Mouse (Mus musculus) ZHBTc4 (cell line): Measurements from ENCODE around the gene Wwox.
A peak's percentile ranks its signal among the peaks of the same experiment; 100 is the strongest.

Source experiments
- DNase-seq: peaks from one replicate; pipeline ENCODE4 v3.0.0-alpha.2; 2011; ENCODE audit warnings: low read depth, low spot score

Wwox gene

DNA sequence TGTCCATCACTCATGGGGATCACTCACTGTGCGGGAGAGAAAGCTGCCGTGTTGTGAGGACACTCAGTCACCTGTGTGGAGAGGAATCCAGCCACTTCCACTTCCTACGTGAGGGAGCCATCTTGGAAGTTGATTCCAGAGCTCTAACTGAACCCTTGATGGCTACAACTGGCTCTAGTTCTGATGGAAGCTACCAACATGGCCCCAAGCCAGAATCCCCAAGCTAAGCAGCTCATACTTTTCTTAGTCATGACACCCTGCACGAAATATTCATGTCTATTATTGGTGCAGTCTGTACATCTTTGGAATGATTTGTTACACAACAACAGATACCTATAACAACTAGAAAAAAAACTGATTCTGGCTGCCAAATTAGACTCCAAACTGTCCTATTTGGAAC lies 523.8 kb downstream of the Wwox start:
- DNase-seq: no peak

DNA sequence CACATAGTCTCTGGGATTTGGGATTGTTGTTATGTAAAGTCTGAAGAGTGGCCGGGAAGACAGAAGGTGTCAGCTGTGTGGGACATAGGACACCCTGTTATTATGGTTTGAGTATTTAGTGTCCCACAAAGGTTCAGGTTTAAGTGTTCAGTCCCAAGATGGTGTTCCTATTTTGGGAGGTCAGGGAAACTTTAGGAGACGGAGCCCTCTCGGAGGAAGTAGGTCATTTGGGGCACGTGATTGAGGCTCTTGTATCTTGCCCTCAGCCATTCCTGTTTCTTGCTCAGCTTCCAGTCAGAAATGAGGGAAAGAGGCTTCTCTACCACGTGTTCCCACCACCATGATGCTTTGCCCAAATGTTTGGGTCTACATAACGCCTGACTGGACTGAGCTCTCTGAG lies 524.8 kb downstream of the Wwox start:
- no peak for DNase-seq

GRCm38 (mm10) chr8:114968842-114969241 lies 529.4 kb downstream of the Wwox start:
- DNase-seq: peak; percentile 29

GRCm38 (mm10) chr8:114971378-114971777 lies 531.9 kb downstream of the Wwox start:
- DNase-seq: peak; percentile 60

- DNase-seq: peak; percentile 38
Measured at GRCm38 (mm10) chr8:114973002-114973461, 533.6 kb downstream of the Wwox start.

- no peak for DNase-seq
Measured at GRCm38 (mm10) chr8:114974336-114974950, 535.0 kb downstream of the Wwox start.

DNA sequence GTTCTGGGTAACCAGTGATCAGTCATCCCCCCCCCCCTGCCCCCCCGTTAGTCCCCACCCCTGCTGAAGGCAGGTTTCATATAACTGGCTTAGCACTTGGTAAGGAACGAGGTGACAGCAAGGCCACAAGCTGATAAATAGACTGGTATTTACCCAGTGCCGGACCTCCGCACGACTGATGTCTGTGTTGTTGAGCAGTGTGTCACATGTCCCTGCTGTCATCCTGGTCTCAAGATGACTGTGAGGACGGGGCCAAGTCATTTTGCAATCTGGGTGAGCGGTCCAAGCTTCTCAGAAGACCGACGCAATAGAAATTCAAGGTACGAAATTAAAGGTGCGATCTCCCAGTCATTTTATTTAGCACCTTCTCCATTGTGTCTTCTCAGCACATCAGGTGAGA lies 538.3 kb downstream of the Wwox start:
- DNase-seq: no peak

DNA sequence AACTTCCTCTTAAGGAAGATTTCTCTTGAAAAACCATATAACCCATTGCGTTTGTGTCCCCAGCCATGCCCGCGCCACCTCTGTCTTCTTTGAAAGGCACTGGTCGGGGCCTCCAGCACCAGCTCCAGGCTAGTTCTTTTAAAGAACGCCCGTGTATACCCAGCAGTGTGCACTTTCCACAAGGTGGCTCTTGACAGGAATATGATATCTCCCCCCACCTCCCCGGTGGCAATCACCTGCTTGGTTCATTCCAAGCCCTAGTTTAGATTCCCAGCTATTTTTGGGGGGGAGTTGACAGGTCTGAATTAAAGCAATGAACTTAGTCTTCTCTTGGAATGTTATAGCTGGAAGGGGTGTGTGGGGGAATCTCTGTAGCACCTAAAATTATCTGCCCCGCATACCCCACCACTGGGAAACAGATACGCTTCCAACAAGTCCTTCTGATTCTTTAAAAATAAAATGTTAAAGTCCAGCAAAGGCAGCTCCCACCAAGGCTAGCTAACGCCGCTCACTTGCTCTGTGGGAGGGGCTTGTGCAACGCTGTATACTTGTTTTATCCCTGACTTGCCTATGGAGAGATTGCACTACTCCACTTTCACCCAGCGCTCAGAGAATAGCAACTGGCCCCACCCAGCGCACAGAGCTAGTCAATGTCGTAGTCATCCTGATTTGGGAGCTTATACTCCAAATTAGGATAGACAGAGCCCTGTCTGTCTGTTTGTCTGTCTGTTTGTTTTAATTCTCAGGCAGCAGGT lies 538.9 kb downstream of the Wwox start:
- no peak for DNase-seq

GRCm38 (mm10) chr8:114979671-114980070 lies 540.2 kb downstream of the Wwox start:
- DNase-seq: no peak

- DNase-seq: no peak
Measured at GRCm38 (mm10) chr8:114982762-114983161, 543.3 kb downstream of the Wwox start.

GRCm38 (mm10) chr8:114984500-114984899 lies 545.0 kb downstream of the Wwox start:
- DNase-seq: no peak

DNA sequence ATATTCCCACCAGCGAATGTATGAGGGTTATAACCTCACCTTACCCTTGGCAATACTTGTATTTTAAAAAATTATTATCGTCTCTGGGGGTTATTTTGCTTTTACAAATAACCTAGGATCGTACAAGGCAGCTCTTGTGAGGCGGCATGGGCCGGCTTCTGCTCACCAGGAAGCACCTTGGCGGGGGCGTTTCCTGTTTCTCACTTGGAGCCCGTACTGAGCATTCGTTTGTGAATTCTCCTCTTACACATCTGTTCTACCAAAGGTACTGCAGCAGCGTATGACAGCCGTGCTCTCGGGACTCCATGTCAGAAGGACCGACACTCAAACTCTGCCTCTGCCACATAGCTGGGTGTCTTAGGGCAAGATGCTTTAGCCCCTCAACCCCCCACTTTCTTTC lies 546.5 kb downstream of the Wwox start:
- DNase-seq: no peak

- no peak for DNase-seq
Measured at GRCm38 (mm10) chr8:114986971-114987370, 547.5 kb downstream of the Wwox start.

GRCm38 (mm10) chr8:114990865-114991613 lies 551.6 kb downstream of the Wwox start:
- DNase-seq: no peak

DNA sequence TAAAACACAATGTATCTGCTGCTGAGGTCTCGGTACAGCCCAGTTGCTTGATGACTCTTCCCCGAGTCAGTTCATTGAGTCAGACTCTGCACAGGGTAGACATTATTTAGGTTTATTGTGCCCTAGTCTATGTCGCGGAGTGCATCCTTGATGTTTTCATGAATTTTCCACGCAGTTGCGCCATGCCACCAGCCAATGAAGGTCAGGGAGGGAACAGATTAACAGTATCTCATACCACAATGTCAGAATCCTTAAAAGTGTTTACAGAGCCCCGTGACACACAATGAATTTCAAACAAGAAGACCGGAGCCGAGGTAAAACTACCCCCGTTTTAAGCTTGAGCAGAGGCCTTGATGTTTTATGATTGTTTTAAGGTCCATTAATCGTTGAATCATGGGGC lies 561.3 kb downstream of the Wwox start:
- no peak for DNase-seq

DNA sequence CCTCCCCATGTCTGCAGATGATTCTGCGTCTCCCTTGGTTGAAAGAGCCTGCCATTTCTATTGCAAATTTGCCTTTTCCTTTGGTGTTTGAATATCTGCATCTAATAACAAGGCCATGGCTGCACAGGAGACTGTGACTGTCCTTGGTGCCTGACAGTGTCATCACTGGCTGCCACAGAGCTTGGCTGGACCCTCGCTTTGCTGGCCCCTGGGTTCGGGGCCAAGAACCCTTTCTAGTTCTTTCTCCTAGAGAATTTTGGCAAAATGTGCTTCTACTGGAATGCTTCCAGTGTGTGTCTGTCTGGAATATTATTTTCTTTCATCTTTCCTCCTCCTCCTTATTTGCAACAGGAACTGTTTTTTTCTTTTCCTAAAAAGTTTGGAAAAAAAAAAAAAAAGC lies 565.6 kb downstream of the Wwox start:
- DNase-seq: no peak

- no peak for DNase-seq
Measured at GRCm38 (mm10) chr8:115006561-115006960, 567.1 kb downstream of the Wwox start.

GRCm38 (mm10) chr8:115007280-115007679 lies 567.8 kb downstream of the Wwox start:
- no peak for DNase-seq

- DNase-seq: no peak
Measured at GRCm38 (mm10) chr8:115008624-115009620, 569.5 kb downstream of the Wwox start.

DNA sequence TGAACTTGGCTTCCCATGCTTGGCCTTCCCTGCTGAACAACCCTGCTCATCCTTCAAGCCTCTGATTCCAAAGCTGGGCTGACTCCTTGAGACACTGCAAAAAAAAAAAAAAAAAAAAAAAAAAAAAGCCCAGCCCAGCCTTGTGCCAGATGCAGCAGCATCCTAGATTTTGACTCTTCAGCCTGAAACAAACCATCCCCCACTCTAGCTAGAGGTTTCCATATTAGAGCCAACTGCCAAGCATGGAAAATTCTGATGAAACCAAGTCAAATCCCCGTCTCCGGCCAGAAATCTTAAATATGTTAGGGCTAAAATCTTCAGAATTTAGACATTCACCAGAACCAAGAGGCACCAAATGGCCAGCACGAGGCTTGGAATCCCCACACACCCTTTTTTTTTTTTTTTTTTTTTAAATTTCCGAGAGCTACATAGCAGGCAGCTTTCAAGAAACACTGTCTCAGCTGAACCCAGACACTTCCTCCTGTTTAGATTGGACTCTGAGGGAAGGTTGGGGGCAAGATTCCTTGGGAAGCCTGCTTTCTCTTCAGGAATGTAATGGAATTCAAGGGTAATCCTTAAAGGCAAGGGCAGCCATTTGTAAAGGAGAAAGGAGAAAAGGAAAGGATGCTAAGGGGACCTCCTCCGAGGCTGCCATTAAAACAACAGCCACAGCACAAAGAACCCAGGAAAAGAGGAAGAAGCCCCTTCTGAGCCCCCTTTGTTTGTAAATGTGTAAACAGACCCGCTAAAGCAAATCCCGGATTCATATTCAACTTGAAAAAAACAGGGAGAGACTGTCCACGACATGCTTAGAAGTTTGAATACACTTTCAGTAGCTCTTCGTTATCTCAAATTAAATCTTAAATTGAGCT lies 570.7 kb downstream of the Wwox start:
- DNase-seq: peak; percentile 65

DNA sequence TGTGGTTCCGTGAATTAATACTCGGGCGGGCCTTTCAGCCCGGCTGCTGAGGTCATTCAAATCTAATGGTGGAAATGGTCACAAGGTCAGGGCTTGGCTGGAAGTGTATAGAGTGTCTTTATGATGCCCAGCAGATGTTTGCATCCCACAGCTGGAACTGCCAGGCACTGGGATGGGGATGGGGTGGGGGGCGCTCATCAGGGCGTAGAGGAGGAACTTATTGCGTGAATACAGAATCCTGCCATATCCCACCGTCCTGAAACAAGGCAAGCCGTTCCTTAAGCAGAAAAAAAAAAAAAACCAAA lies 571.3 kb downstream of the Wwox start:
- peak; percentile 42 for DNase-seq
